Mouse (Mus musculus) cortical plate, adult 2 months (tissue): Measurements from ENCODE around the gene Krtap2-4. TPM values are rescaled to one million over a fixed set of nuclear protein-coding genes. Genes with fewer than 3 reads are reported as not detected.
"Not testable (repeated sequence)": the region's sequence is repeated elsewhere in the genome, so short reads cannot be mapped to it uniquely, and the experiment has no call there.

Experiments
- H3K27ac ChIP-seq: fragments of 200-500 bp; 2 replicates; pipeline ENCODE4 v1.5.1; 2012; ENCODE audit warnings: low read length, control low read depth, inconsistent platforms; ENCODE audit not compliant: insufficient read depth
- H3K4me1 ChIP-seq: fragments of 200-500 bp; 2 replicates; pipeline ENCODE4 v1.6.1; 2011; ENCODE audit warnings: low read length; ENCODE audit not compliant: control insufficient read depth, insufficient read depth
- H3K4me3 ChIP-seq: fragments of 200-500 bp; 2 replicates; pipeline ENCODE4 v1.5.1; 2011; ENCODE audit warnings: mild to moderate bottlenecking, low read length, control low read depth; ENCODE audit not compliant: insufficient read depth
- CTCF ChIP-seq: fragments of 200-500 bp; IDR thresholded peaks from 2 replicates; pipeline ENCODE4 v1.5.1; 2011; ENCODE audit warnings: mild to moderate bottlenecking, control low read depth, low read length; ENCODE audit not compliant: insufficient read depth; ENCODE audit errors: extremely low read depth
- POLR2A ChIP-seq: fragments of 200-500 bp; IDR thresholded peaks from 2 replicates; pipeline ENCODE4 v1.6.1; 2011; ENCODE audit warnings: mild to moderate bottlenecking, low read length, control low read depth; ENCODE audit not compliant: insufficient read depth; ENCODE audit errors: extremely low read depth
- polyA plus RNA-seq: library from polyadenylated mRNA; depleted of rRNA; stranded (reverse); fragments of >200 nt; gene quantifications from 2 replicates; pipeline ENCODE4 v1.2.3, GENCODE M21; 2012; rRNA removed

Gene Krtap2-4
- polyA plus RNA-seq, result not detected in 2 replicates

- no peak within 1 kb of the TSS for H3K4me3 ChIP-seq
- peaks cover 2% of the 10 kb centered on the region; the same call in 1 of the 2 replicates for H3K4me1 ChIP-seq
- TF ChIP-seq CTCF, result no peak
- TF ChIP-seq POLR2A, result no peak
- no peak within 1 kb of the TSS for H3K27ac ChIP-seq
These were observed at the start of gene Krtap2-4 for GRCm38 (mm10) chr11:99614796-99615363. Gene Krtap2-4, minus strand, starts transcription at chr11:99614846.

GRCm38 (mm10) chr11:99662802-99663201 is 48.2 kb upstream of the Krtap2-4 start:
- TF ChIP-seq POLR2A (no peak), CTCF (no peak)
- Histone ChIP-seq H3K27ac (no peak overlapping the region), H3K4me3 (no peak overlapping the region), H3K4me1 (no peaks in the 10 kb centered on the region)

- Histone ChIP-seq H3K4me1 (no peaks in the 10 kb centered on the region), H3K27ac (no peak overlapping the region), H3K4me3 (no peak overlapping the region)
- no peak for TF ChIP-seq POLR2A
- TF ChIP-seq CTCF, result no peak
These were observed 44.6 kb upstream of the Krtap2-4 start for GRCm38 (mm10) chr11:99659256-99659655.

- H3K4me3 ChIP-seq, H3K4me1 ChIP-seq, H3K27ac ChIP-seq: not testable (repeated sequence)
These were observed 43.9 kb upstream of the Krtap2-4 start, which contains the start of gene Gm11563 for GRCm38 (mm10) chr11:99658467-99659010. Gene Gm11563, minus strand, starts transcription at chr11:99658960.

- TF ChIP-seq CTCF (no peak), POLR2A (no peak)
- H3K27ac ChIP-seq, result no peak overlapping the region
- no peak overlapping the region for H3K4me3 ChIP-seq
- H3K4me1 ChIP-seq, result no peaks in the 10 kb centered on the region
These were observed 42.4 kb upstream of the Krtap2-4 start for GRCm38 (mm10) chr11:99657051-99657450.

- TF ChIP-seq CTCF (no peak), POLR2A (no peak)
- Histone ChIP-seq H3K4me1 (no peaks in the 10 kb centered on the region), H3K27ac (no peak within 1 kb of the TSS), H3K4me3 (no peak within 1 kb of the TSS)
These were observed 35.5 kb upstream of the Krtap2-4 start, which contains the start of gene Gm11555 for GRCm38 (mm10) chr11:99650136-99650535. Gene Gm11555, minus strand, starts transcription at chr11:99650236.

- Histone ChIP-seq H3K27ac (no peak overlapping the region), H3K4me3 (no peak overlapping the region), H3K4me1 (no peaks in the 10 kb centered on the region)
- TF ChIP-seq POLR2A, result no peak
- no peak for TF ChIP-seq CTCF
These were observed 31.8 kb upstream of the Krtap2-4 start for GRCm38 (mm10) chr11:99646444-99646843.

- H3K27ac ChIP-seq, result no peak overlapping the region
- no peak overlapping the region for H3K4me3 ChIP-seq
- TF ChIP-seq CTCF (no peak), POLR2A (no peak)
- H3K4me1 ChIP-seq, result no peaks in the 10 kb centered on the region
These were observed 29.7 kb upstream of the Krtap2-4 start for GRCm38 (mm10) chr11:99644351-99644750.

- not testable (repeated sequence) for H3K27ac ChIP-seq, H3K4me3 ChIP-seq, H3K4me1 ChIP-seq
These were observed 29.0 kb upstream of the Krtap2-4 start, which contains the start of gene Krtap4-7 for GRCm38 (mm10) chr11:99643635-99644139. Gene Krtap4-7, minus strand, starts transcription at chr11:99644089.

GRCm38 (mm10) chr11:99640926-99641325 is 26.3 kb upstream of the Krtap2-4 start:
- TF ChIP-seq CTCF, result no peak
- TF ChIP-seq POLR2A, result no peak
- no peak overlapping the region for H3K27ac ChIP-seq
- H3K4me1 ChIP-seq, result peaks cover 2% of the 10 kb centered on the region; the same call in 1 of the 2 replicates
- no peak overlapping the region for H3K4me3 ChIP-seq
